Mouse (Mus musculus) brain, embryonic 18.5 days (tissue): ENCODE data around the gene Gm45808.
A peak's percentile ranks its signal among the peaks of the same experiment; 100 is the strongest.
"Not testable (repeated sequence)": the region's sequence is repeated elsewhere in the genome, so short reads cannot be mapped to it uniquely, and the experiment has no call there.

Source experiments
- DNase-seq: peaks from one replicate; pipeline ENCODE4 v3.0.0-alpha.2; 2012; ENCODE audit warnings: low read depth, low spot score

Gm45808 gene

DNA sequence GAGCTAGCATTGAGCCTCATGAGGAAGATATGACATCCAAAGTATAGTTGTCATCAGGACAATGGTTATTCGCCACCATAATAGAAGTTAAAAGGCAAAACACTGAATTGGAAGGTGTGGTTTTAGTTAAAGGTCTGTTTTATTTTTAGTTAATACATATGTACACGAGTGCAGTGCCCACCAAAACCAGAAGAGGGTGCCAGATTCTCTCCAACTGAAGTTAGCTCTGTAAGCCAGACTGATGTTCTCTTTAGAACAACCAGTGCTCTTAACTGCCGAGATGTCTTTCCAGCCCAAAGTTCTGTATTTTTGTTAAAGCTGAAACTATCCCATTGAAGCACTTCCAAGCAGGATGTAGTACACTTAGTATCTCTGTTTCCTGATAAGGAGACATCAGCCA is 15.7 kb downstream of the Gm45808 start:
- no peak for DNase-seq

DNA sequence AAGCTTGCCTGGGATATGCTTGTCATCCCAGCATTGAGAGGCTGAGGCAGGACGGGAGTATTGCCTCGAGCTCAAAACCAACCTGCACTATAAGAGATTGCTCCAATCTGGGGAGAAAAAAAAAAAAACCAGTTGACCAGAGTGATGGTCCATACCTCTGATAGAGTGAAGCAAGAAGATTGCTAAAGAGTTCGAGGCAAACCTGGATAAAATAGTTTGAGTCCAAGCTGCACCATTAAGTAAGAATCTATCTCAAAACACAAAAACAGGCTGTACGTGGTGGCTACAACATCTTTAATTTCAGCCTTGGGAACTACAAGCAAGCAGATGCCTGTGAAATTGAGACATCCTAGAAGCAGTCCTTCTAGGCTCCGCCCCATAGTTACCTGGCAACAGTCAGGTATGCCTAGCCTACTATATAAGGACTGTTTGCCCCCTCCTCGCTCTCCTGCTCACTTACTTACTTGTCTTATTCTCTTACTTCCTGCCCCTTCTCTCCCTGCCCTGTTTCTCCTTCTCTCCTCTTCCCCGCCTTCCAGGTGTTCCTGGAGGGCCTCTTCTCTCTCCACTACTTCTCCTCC is 19.4 kb downstream of the Gm45808 start:
- DNase-seq, result no peak

GRCm38 (mm10) chr7:45466283-45467089 is 20.1 kb downstream of the Gm45808 start, which contains the start of gene Bax:
TSS of gene Bax (minus strand) at chr7:45466898.
- DNase-seq, result peak; percentile 91

- no peak for DNase-seq
Measured at GRCm38 (mm10) chr7:45465549-45465948, 21.1 kb downstream of the Gm45808 start.

DNA sequence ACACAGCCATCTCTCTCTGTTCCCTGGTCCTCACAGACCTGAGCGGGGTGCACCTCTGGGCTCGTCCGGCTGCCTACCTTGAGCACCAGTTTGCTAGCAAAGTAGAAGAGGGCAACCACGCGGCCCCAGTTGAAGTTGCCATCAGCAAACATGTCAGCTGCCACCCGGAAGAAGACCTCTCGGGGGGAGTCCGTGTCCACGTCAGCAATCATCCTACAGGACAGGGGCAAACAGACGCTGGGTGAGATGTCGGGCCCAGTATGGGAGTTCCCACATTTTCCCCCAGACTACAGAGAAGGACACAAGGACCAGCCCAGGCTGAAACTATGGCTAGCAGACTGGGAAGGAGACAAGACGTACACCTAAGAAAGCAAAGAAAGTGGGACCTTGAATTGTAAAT is 21.5 kb downstream of the Gm45808 start:
- DNase-seq, result no peak

DNA sequence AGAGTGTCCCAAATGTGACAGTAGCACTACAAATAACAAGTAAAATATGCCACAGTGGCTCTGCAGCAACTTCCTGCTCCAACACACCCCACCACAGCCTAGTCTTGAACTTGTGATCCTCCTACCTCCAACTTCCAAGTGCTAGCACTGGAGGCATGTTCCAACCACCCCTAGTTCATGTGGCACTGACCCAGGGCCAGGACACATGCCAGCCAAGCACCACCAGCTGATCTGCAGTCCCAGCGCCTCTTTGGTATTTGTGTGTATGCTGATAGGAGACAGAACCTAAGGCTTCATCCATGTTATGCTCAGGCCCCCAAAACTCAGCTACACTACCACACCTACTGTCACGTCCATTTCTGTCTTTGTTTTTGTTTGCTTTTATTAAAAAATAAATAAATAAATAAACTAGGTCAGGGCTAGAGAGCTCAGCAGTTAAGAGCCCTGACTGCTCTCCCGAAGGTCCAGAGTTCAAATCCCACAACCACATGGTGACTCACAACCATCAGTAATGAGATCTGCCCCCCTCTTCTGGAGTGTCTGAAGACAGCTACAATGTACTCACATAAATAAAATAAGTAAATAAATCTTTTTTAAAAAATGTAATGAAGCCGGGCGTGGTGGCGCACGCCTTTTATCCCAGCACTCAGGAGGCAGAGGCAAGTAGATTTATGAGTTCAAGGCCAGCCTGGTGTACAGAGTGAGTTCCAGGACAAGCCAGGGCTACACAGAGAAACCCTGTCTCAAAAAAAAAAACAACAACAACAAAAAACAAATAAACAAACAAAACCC is 22.4 kb downstream of the Gm45808 start:
- DNase-seq, result no peak

DNA sequence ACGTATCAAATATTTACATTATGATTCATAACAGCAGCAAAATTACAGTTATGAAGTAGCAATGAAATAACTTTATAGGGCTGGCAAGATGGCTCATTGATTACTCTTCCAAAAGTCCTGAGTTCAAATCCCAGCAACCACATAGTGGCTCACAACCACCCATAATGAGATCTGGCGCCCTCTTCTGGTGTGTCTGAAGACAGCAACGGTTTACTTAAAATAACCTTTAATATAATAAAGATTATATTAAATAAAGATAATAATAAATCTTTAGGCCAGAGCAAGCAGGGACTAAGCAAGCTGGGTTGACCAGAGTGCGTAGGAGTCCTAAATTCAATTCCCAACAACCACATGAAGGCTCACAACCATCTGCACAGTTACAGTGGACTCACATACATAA is 23.7 kb downstream of the Gm45808 start:
- not testable (repeated sequence) for DNase-seq

- DNase-seq, result no peak
Measured at GRCm38 (mm10) chr7:45462325-45462724, 24.3 kb downstream of the Gm45808 start.

- DNase-seq, result no peak
Measured at GRCm38 (mm10) chr7:45461781-45462180, 24.8 kb downstream of the Gm45808 start.

DNA sequence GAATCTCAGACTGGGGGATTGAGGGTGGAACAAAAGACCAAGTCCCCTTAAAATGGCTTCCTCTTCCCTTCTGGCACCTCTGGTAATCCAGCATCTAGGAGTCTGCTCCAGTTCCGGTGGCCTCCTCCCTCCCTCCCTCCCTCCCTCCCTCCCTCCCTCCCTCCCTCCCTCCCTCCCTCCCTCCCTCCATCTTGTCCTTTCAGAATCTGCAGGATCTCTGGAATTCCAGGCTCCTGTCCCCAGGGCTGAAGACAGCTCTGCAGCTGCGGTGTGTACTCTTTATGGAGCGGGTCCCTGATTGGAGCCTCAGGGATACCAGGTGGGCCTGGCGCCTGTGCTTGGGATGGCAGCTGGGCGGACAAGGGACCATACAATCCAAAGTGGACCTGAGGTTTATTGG is 25.3 kb downstream of the Gm45808 start:
- DNase-seq, result no peak

GRCm38 (mm10) chr7:45460860-45461314 is 25.7 kb downstream of the Gm45808 start:
- no peak for DNase-seq

- no peak for DNase-seq
Measured at GRCm38 (mm10) chr7:45460377-45460776, 26.2 kb downstream of the Gm45808 start.

DNA sequence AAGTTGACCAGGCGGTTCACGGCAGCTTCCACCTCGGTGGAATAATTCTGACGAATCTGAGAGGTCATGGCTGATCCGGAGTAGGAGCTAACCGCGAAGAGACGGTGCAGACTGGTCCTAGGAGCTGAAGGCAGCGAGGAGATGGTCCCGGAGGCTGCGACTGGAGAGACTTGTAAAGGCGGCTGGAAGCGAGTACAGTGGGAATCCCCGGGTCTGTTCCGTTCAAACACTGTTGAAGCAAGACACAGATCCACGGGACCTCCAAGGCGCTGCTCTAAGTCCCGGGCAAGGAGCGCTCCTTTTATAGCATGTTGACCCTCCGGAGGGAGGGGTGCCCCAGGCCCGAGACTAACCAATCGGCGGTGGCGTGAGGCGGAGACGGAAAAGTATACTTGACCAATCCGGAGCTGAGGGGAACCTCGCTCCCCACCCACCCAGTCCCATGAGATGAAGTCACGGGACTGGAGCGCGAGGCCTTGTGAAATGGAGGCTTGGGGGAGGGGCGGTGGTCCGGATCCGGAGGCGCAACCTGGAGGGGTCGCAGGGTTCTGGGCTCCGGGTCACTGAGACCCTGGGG is 27.0 kb downstream of the Gm45808 start, which contains the start of gene Ftl1:
TSS of gene Ftl1 (minus strand) at position 321 of the 577 bp plus-strand sequence.
- DNase-seq, result peak; percentile 99

DNA sequence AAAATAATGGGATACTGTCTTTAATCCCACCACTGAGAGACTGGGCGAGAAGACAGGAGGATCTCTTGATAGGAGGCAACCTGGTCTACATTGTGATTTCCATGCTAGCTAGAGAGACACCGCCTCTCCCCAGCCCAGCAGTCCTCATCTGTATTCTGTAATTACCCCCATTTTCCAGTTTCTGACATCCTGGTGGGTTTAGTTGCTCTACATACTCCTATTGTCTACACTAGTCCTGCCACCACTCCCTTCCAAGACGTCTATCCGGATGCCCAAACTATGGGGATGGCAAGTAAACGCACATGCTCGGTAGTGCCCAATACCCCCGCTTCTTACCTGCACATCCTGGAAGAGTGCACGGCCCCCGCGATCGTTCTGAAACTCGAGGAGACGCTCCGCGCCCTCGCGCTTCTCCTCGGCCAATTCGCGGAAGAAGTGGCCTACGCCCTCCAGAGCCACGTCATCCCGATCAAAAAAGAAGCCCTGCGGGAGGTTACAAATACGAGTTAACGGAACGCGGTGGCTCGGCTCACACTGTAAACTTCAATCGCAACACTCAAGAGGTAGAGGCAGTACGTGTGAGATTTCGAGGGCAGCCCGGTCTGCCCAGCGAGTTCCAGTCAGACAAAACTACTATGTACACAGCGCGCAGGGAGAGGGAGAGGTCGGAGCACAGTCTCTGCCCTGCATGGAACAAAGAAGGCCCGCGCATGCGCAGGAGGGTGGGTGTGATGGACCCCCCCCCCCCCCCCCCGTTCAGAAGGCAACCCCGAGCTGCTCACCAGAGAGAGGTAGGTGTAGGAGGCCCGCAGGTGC is 27.7 kb downstream of the Gm45808 start:
- DNase-seq, result peak; percentile 65

- no peak for DNase-seq
Measured at GRCm38 (mm10) chr7:45457204-45458060, 29.2 kb downstream of the Gm45808 start.

DNA sequence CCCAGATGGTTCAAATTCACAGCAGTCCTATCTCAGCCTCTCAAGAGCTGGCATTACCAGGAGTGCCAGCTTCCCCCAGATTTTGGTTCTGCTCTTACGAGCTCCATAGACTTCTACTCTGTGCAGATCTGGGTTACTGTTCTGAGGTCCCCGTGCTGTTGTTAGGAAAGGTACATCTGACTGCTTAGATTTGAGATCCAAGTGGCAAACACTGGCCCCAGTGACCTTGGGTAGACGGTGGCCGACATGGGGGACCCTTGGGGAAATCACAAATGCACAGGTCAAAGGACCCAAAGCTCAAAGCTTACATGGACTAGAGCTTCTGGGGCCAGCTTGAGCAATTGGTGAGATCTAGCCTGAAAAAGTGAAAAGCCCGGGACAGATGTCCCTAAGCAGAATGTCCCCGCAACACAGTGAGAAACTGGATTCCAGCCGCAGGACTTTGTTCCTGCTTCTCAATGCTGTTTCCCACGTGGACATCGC is 29.8 kb downstream of the Gm45808 start:
- DNase-seq, result no peak

DNA sequence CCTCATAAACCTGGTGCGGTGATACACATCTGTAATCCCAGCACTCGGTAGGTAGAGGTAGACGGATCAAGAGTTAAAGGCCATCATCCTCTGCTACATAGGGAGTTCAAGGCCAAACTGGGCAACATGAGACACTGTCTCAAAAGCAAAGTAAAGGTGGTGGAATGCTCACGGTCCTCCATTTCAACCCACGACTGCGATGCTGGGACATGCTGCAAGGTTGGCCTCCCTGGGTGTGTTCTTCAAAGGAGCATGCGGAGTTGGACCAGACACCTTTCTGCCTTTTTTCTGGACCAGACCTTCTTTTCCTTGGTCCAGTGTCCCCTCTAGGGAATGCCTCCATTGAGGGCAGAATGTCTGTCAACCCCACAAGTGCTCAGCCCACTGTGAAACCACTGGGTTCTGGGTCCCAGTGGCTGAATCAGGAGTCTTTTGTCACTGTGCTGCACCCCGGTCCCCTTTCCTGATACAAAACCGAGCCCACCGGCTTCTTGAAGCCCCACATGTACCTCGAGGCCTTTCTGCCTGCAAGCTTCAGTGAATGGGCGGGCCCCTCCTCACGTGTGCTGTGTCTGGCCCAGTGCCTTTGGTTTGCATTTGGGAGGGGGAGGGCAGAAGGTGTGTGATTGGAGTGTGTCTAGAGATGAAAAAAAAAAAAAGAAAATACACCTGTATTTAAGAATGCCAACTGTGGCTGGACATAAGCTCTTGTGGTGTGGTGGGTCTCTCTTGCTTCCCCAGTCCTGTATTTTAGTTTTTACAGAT is 30.5 kb downstream of the Gm45808 start:
- DNase-seq, result no peak

DNA sequence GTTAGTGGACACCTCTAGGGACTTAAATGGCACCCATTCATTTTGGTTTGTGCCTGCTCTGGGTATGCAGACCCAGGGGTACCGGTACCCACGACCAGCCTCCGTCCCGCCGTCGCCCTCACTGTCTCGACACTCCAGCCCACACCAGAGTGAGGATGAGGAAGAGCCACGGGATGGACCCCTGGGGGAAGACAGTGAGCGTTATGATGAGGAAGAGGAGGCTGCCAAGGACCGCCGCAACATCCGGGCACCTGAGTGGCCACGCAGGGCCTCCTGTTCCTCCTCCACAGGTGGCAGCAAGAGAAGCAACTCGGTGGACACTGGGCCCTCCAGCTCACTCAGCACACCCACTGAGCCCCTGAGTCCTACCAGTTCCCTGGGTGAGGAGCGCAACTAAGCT is 31.6 kb downstream of the Gm45808 start:
- DNase-seq, result no peak

- DNase-seq, result no peak
Measured at GRCm38 (mm10) chr7:45451344-45451982, 35.1 kb downstream of the Gm45808 start.
